Mouse (Mus musculus) spleen, adult 2 months (tissue): Measurements from ENCODE around the gene Cbfa2t3. TPM values are rescaled to one million over a fixed set of nuclear protein-coding genes. Genes with fewer than 3 reads are reported as not detected.

ENCODE experiments used
- DNase-seq, 2 experiments: peaks; one replicate each; pipeline versions ENCODE4 v3.0.0 to v3.0.0-alpha.2; 2012 to 2021; ENCODE audit warnings: low spot score in 2 of 2, low read depth in 1 of 2
- H3K27ac ChIP-seq: fragments of 200-500 bp; 2 replicates; pipeline ENCODE4 v1.5.1; 2012; ENCODE audit warnings: low read length, inconsistent platforms; ENCODE audit not compliant: insufficient read depth
- H3K27me3 ChIP-seq: fragments of 200-500 bp; 2 replicates; pipeline ENCODE4 v1.6.1; 2012; ENCODE audit warnings: mild to moderate bottlenecking, moderate library complexity, low read length, inconsistent platforms; ENCODE audit not compliant: control insufficient read depth, insufficient read depth
- H3K36me3 ChIP-seq: fragments of 200-500 bp; 2 replicates; pipeline ENCODE4 v1.6.1; 2012; ENCODE audit warnings: mild to moderate bottlenecking, low read length, inconsistent platforms; ENCODE audit not compliant: control insufficient read depth, insufficient read depth
- H3K4me1 ChIP-seq: fragments of 200-500 bp; 2 replicates; pipeline ENCODE4 v1.6.1; 2011; ENCODE audit warnings: inconsistent platforms; ENCODE audit not compliant: control insufficient read depth, insufficient read depth, insufficient read length
- H3K4me3 ChIP-seq: fragments of 200-500 bp; 2 replicates; pipeline ENCODE4 v1.5.1; 2011; ENCODE audit warnings: mild to moderate bottlenecking, inconsistent platforms; ENCODE audit not compliant: insufficient read depth, insufficient read length; ENCODE audit errors: extremely low read depth
- CTCF ChIP-seq: fragments of 200-500 bp; IDR thresholded peaks from 2 replicates; pipeline ENCODE4 v1.5.1; 2011; ENCODE audit warnings: mild to moderate bottlenecking, inconsistent platforms; ENCODE audit not compliant: insufficient read depth, insufficient read length, insufficient replicate concordance; ENCODE audit errors: extremely low read depth
- POLR2A ChIP-seq: fragments of 200-500 bp; IDR thresholded peaks from 2 replicates; pipeline ENCODE4 v1.6.1; 2011; ENCODE audit warnings: low read depth, low read length, inconsistent platforms
- WGBS: fragments of 180-500 bp; shearing (Covaris S2); methylation state at CpG from one replicate; pipeline ENCODE4 v1.1.7; 2018; 5-methylcytosine and 5-hydroxymethylcytosine counted together
- polyA plus RNA-seq: library from polyadenylated mRNA; depleted of rRNA; stranded (reverse); fragments of >200 nt; gene quantifications from 2 replicates; pipeline ENCODE4 v1.2.3, GENCODE M21; 2012

The Cbfa2t3 gene
- polyA plus RNA-seq, 1 experiment: 38.3 TPM

DNA sequence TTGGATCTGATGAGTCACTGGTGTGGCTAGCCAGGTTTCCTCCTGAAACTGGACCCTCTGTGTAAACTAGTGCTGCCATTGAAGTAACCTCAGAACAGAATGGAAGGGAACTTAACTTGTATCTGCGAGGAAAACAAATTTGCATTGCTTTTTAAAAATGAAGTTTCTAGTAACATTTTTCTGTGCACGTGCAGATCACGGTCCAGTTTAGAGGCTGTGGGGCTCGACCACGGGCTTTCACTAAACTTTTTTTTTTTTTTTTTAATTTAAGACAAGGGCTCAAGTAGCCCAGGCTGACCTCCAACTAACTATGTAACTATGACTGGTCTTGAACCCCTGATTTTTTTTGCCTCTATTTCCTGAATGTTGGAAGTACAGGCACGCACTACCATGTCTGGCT is 4.0 kb upstream of the Cbfa2t3 start:
- no peaks in the 10 kb centered on the region for H3K36me3 ChIP-seq
- no peaks in the 10 kb centered on the region for H3K27me3 ChIP-seq
- 31% methylated on average over 6 of the region's 6 CpGs for WGBS
- peaks cover 38% of the 10 kb centered on the region; the same call in 1 of the 2 replicates for H3K4me1 ChIP-seq
- H3K27ac ChIP-seq: peak overlapping the region; percentile 91
- TF ChIP-seq POLR2A: no peak
- TF ChIP-seq CTCF: no peak
- peak overlapping the region; percentile 15; the same call in 1 of the 2 replicates for H3K4me3 ChIP-seq
- no peak for DNase-seq

DNA sequence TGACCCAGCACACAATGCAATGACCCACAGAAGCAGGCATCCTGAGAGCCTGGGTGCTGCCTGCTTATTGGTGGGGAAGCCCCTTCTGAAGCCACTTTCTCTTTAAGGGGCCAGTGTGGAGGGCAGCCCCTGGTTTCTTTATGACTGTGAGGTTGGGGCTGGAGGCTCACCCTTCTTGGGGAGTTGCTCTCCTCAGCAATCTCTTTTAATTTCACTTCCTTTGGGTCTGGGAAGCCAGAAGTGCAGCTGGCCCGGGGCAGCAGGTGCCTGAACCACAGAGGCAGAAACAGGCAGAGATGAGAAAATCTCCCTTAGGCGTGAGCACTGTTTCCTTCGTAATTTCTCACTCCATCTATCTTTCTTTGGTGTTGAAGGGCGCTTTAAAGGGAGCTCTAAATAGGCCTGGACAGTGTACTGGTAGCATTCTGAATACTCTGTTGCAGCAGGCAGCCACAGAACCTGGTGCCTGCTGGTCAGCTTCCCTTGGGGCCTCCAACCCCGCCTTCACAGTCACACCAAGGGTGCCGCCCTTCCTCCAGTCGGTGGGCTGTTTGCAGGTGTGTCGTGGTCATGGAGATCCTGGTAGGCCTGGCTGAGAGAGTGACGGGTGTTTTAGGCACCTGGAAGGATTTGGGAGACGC is 3.5 kb upstream of the Cbfa2t3 start:
- WGBS: 8% methylated on average over 10 of the region's 10 CpGs
- H3K36me3 ChIP-seq: no peaks in the 10 kb centered on the region
- H3K4me1 ChIP-seq: peaks cover 38% of the 10 kb centered on the region; the same call in 1 of the 2 replicates
- H3K27ac ChIP-seq: peak overlapping the region; percentile 91
- H3K27me3 ChIP-seq: no peaks in the 10 kb centered on the region
- TF ChIP-seq POLR2A (no peak), CTCF (no peak)
- H3K4me3 ChIP-seq: peak overlapping the region; percentile 15; the same call in 1 of the 2 replicates
- DNase-seq: peak; percentile 58 to 68

DNA sequence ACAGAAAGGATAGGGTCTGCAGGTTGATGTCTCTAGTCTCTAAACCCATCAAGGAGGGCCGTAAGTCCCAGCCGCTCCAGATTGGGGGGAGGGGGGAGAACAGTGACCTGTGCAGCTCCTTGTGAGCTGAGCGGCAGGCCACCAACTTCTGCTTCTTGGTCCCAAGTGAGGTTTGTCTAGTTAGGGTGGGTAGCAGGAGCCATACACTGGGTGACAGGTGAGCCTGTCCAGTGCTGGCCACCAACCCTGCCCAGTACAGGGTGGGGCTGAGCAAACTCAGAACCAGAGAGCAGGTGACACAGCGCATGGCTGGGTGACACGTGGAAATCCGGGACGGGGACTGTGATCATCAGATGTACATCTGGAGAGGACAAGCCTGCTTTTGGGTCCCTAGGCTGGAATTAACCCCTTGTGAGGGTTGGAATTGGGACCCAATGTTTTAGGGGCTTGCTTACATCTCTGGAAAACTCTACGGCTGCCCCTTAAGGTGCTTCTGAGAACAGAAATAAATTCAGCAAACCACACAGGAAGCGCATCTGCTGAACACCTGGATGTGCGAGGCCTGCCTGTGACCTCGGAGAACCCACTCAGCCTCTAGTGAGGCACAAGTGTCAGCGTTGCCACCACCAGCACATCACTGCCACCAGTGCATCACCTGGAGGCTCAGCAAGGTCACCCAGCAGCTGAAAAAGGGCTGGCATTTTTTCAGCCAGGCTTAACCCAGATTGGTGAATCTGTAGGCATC is 2.7 kb upstream of the Cbfa2t3 start:
- DNase-seq: peak; percentile 55 to 73
- WGBS: 12% methylated on average over 12 of the region's 12 CpGs
- Histone ChIP-seq H3K27me3 (no peaks in the 10 kb centered on the region), H3K36me3 (no peaks in the 10 kb centered on the region), H3K4me3 (peak overlapping the region; percentile 2; the same call in 1 of the 2 replicates), H3K27ac (peak overlapping the region; percentile 91), H3K4me1 (peaks cover 38% of the 10 kb centered on the region; the same call in 1 of the 2 replicates)
- TF ChIP-seq POLR2A (no peak), CTCF (no peak)

DNA sequence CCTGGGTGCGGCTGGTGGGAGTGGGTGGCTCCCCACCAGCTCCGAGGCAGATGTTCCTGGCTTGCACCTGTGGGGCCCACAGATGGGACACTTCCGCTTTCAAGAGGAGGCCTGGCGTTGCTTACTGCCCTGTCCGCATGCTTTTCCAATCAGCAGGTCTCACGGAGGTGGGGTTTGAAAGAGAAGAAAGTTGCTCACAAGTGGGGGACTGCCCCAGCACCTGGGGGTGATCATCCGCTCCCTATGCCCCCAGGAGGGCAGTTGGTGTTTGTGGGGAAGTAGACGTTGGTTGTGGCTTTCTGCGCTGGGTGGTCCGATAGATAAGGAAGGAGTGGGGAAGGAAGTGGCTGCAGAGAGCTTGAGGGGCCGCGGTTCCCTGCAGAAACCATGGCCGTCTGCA is 1.7 kb upstream of the Cbfa2t3 start:
- 10% methylated on average over 13 of the region's 13 CpGs for WGBS
- Histone ChIP-seq H3K4me1 (peaks cover 44% of the 10 kb centered on the region; the same call in 1 of the 2 replicates), H3K27ac (peak overlapping the region; percentile 91), H3K36me3 (no peaks in the 10 kb centered on the region), H3K4me3 (peak overlapping the region; percentile 17; the same call in 1 of the 2 replicates), H3K27me3 (no peaks in the 10 kb centered on the region)
- TF ChIP-seq CTCF (no peak), POLR2A (no peak)
- peak; percentile 65 to 83 for DNase-seq

DNA sequence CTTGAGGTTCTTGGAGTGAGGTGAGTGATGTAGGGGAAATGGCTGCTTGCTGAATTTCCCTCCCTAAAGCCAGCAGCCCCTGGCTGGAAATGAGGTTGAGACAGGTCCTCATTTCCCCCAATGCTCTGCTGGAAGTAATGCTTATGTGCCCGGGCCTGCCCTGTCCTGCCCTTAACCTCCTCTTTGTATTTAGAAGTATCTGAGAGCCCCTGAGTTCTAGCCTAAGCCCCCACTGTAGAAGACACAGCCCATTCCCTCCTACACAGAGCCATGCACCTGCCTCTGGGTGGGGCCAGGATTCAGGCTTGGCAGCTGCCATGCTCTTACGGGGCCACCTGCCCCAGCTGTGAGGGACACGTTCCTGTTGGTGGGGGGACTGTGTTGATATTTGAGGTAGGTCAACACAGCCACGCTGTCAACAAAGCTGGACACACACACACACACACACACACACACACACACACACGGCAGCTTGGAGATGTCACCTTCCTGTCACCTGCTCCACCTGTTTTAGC is 598 bp downstream of the Cbfa2t3 start:
- peak overlapping the region; percentile 68 for H3K4me3 ChIP-seq
- H3K27ac ChIP-seq: peak overlapping the region; percentile 91
- peak in 1 of 2 experiments; percentile 44 for DNase-seq
- 8% methylated on average over 5 of the region's 5 CpGs for WGBS
- H3K36me3 ChIP-seq: 0 out of 2 replicates have a peak, but pooled peaks cover 1% of the 10 kb centered on the region
- no peaks in the 10 kb centered on the region for H3K27me3 ChIP-seq
- TF ChIP-seq POLR2A: no peak
- TF ChIP-seq CTCF: no peak
- H3K4me1 ChIP-seq: peaks cover 52% of the 10 kb centered on the region

DNA sequence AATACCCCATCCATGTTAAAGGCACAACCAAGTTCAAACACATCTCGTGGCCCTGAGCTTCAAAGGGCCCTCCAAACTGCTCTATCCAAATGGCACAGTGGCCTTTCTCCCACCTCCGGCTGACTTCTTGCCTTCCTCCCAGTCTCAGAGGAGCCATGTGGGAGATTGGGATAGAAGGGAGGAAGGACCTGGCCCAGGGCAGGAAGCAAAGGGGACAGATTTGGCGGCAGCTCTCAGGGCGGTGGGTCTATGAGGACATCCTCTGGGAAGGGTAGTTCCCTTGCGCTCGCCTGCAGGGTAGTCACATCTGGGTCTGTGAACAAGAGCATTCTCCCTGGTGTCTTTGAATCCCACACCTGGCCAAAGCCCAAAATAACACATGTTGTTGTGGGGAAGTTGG is 1.3 kb downstream of the Cbfa2t3 start:
- 11% methylated on average over 6 of the region's 6 CpGs for WGBS

More for the DNA sequence above, 1.3 kb downstream of the Cbfa2t3 start:
- H3K27me3 ChIP-seq: no peaks in the 10 kb centered on the region
- TF ChIP-seq POLR2A (no peak), CTCF (no peak)
- H3K27ac ChIP-seq: peak overlapping the region; percentile 91
- 0 out of 2 replicates have a peak, but pooled peaks cover 1% of the 10 kb centered on the region for H3K36me3 ChIP-seq
- DNase-seq: no peak
- peak overlapping the region; percentile 68 for H3K4me3 ChIP-seq
- peaks cover 55% of the 10 kb centered on the region for H3K4me1 ChIP-seq
